Mouse (Mus musculus): ENCODE data around the gene Per3.

- TF ChIP-seq EP300 (IDR thresholded peaks at IDR 0.05; ENCODE audit: low read depth) (no peak), CTCF (IDR thresholded peaks at IDR 0.05; ENCODE audit: low read depth) (no peak)
Observed at GRCm38 (mm10) chr4:151089270-151089669, 44.8 kb upstream of the Per3 start, which contains the start of gene Gm13090.
